Mouse (Mus musculus) heart, postnatal 0 days (tissue): Measurements from ENCODE around the gene Acvr1b. TPM values are rescaled to one million over a fixed set of nuclear protein-coding genes. Genes with fewer than 3 reads are reported as not detected.

Experiments
- ATAC-seq: fragments of 200-750 bp; cut with Nextera tagmentation; 2 replicates; pipeline ENCODE4 v1.8.0; 2017; ENCODE audit warnings: low read depth, moderate number of reproducible peaks, moderate library complexity; ENCODE audit not compliant: insufficient read depth
- DNase-seq: peaks from one replicate; pipeline ENCODE4 v3.0.0-alpha.2; 2016; ENCODE audit warnings: low spot score
- H3K27ac ChIP-seq: fragments of 300-500 bp; sonication (generic); 2 replicates; pipeline ENCODE4 v1.5.1; 2014; ENCODE audit warnings: low read depth, mild to moderate bottlenecking
- H3K27me3 ChIP-seq: fragments of 300-500 bp; sonication (generic); 2 replicates; pipeline ENCODE4 v1.6.1; 2014; ENCODE audit warnings: low read length, mixed read lengths; ENCODE audit not compliant: control insufficient read depth, insufficient read depth
- H3K36me3 ChIP-seq: fragments of 300-500 bp; sonication (generic); replicated peaks from 2 replicates; pipeline ENCODE4 v1.6.1; 2014; ENCODE audit warnings: low read length, mixed read lengths; ENCODE audit not compliant: control insufficient read depth, insufficient read depth
- H3K4me1 ChIP-seq: fragments of 300-500 bp; sonication (generic); 2 replicates; pipeline ENCODE4 v1.6.1; 2014; ENCODE audit warnings: antibody characterized with exemption; ENCODE audit not compliant: control insufficient read depth, insufficient read depth
- H3K4me2 ChIP-seq: fragments of 300-500 bp; sonication (generic); 2 replicates; pipeline ENCODE4 v1.6.1; 2014; ENCODE audit warnings: low read depth, mild to moderate bottlenecking, low read length, moderate library complexity
- H3K4me3 ChIP-seq: fragments of 300-500 bp; sonication (generic); 2 replicates; pipeline ENCODE4 v1.5.1; 2014; ENCODE audit warnings: low read depth, low read length
- H3K9ac ChIP-seq: fragments of 300-500 bp; sonication (generic); replicated peaks from 2 replicates; pipeline ENCODE4 v1.6.1; 2014; ENCODE audit warnings: low read depth, low read length, mixed read lengths
- H3K9me3 ChIP-seq: fragments of 300-500 bp; sonication (generic); replicated peaks from 2 replicates; pipeline ENCODE4 v1.6.1; 2016; ENCODE audit warnings: low read length; ENCODE audit not compliant: control insufficient read depth
- CTCF ChIP-seq: IDR thresholded peaks from 2 replicates; pipeline ENCODE4 v1.5.1; 2016; ENCODE audit warnings: antibody characterized with exemption, control low read depth, low read depth
- EP300 ChIP-seq: IDR thresholded peaks from 2 replicates; pipeline ENCODE4 v1.6.1; 2016; ENCODE audit warnings: antibody characterized with exemption, low read depth
- WGBS: fragments of 180-500 bp; shearing (Covaris S2); extraction: QIAGEN DNeasy Blood & Tissue Kit; methylation state at CpG from one replicate; pipeline ENCODE4 v1.1.7; 2014; 5-methylcytosine and 5-hydroxymethylcytosine counted together
- polyA plus RNA-seq: library from polyadenylated mRNA; unstranded; fragments of >200 nt; fragmentation: Nextera tagmentation; extraction: Ambion mirVana; gene quantifications from 2 replicates; pipeline ENCODE4 v1.2.1, GENCODE M21; 2015
- total RNA-seq: library from RNA; depleted of rRNA; stranded (reverse); fragments of >200 nt; gene quantifications from 2 replicates; pipeline ENCODE4 v1.2.3, GENCODE M21; 2014; ENCODE audit warnings: low replicate concordance

Gene Acvr1b
- total and polyA plus RNA-seq, 2 experiments from 2014 or later: 5.8 to 25.9 TPM

GRCm38 (mm10) chr15:101138675-101139074 is 35.2 kb upstream of the Acvr1b start:
- no peak for TF ChIP-seq EP300
- peaks cover 31% of the 10 kb centered on the region for H3K4me1 ChIP-seq
- H3K27me3 ChIP-seq: no peaks in the 10 kb centered on the region
- H3K9me3 ChIP-seq: no peaks in the 10 kb centered on the region
- no peak overlapping the region for H3K27ac ChIP-seq
- ATAC-seq (no peak), DNase-seq (no peak)
- H3K36me3 ChIP-seq: no peaks in the 10 kb centered on the region
- WGBS: 77% methylated on average over 3 of the region's 3 CpGs
- no peak overlapping the region for H3K4me2 ChIP-seq
- no peak overlapping the region for H3K4me3 ChIP-seq
- H3K9ac ChIP-seq: no peak overlapping the region

DNA sequence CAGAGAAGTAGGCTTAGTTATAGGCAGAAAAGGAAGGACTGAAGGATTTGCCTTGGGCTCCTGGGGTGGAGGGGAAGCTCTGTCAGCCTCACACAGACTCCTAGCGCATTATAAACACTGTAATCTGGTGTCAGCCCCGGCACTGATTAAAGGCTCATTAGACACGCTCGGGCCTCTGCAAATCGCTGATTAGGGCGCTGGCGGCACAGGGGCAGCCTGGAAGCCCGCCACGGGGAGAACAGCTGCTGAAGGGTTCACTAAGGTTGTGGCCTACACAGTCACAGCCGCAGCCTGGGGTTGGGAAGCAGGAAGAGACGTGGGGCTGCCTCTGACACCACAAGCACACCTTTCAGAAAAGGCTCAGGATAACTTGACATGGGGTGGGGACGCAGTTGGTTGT is 34.0 kb upstream of the Acvr1b start:
- no peaks in the 10 kb centered on the region for H3K9me3 ChIP-seq
- no peak overlapping the region for H3K4me2 ChIP-seq
- peaks cover 34% of the 10 kb centered on the region for H3K4me1 ChIP-seq
- ATAC-seq: peak; percentile 10; the same call in 1 of the 2 replicates
- no peak for DNase-seq
- TF ChIP-seq CTCF (no peak), EP300 (no peak)
- H3K4me3 ChIP-seq: no peak overlapping the region
- peak overlapping the region; percentile 34; the same call in 1 of the 2 replicates for H3K27ac ChIP-seq
- H3K9ac ChIP-seq: peak overlapping the region; percentile 38; the same call in 1 of the 2 replicates
- H3K27me3 ChIP-seq: no peaks in the 10 kb centered on the region
- no peaks in the 10 kb centered on the region for H3K36me3 ChIP-seq
- WGBS: 14% methylated on average over 12 of the region's 12 CpGs

DNA sequence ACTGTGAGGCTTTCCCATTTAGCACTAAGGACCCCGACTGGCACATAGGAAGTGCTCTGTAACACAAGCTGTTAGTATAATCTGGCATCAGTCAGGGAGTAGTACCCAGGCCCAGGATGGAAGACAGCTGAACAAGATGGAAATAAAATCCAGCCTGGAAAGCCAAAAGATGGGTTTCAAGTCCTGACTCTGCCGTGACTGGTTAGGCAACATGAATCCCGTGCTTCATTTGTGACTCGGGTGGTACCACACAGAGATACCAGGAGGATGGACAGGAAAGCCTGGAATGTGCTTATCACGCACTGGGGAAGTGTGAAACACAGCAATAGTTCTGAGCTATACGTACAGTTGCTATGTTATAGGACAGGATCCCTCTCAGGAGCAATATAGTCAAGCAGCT is 33.3 kb upstream of the Acvr1b start:
- H3K9me3 ChIP-seq: no peaks in the 10 kb centered on the region
- DNase-seq (no peak), ATAC-seq (no peak)
- no peaks in the 10 kb centered on the region for H3K27me3 ChIP-seq
- no peaks in the 10 kb centered on the region for H3K36me3 ChIP-seq
- H3K4me2 ChIP-seq: no peak overlapping the region
- H3K27ac ChIP-seq: no peak overlapping the region
- H3K4me1 ChIP-seq: peaks cover 35% of the 10 kb centered on the region
- TF ChIP-seq CTCF (no peak), EP300 (no peak)
- no peak overlapping the region for H3K4me3 ChIP-seq
- H3K9ac ChIP-seq: no peak overlapping the region
- 31% methylated on average over 6 of the region's 6 CpGs for WGBS

DNA sequence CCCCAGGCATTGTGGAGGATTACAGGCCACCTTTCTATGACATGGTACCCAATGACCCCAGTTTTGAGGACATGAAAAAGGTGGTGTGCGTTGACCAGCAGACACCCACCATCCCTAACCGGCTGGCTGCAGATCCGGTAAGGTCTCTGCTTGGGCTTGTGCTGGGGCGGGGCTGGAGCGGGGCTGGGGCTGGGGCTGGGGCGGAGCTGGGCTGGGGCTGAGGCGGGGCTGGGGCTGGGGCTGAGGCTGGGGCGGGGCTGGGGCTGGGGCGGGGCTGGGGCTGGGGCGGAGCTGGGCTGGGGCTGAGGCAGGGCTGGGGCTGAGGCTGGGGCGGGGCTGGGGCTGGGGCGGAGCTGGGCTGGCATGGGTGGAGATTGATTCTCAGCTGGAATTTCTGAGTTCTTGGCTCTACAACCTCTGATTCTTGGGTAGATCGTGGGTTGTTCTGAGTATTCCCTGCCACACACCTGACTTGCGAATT is 32.8 kb upstream of the Acvr1b start:
- H3K9me3 ChIP-seq: no peaks in the 10 kb centered on the region
- no peak overlapping the region for H3K4me2 ChIP-seq
- H3K4me3 ChIP-seq: no peak overlapping the region
- WGBS: 15% methylated on average over 12 of the region's 14 CpGs
- no peak overlapping the region for H3K27ac ChIP-seq
- peak; percentile 43 for ATAC-seq
- no peak for TF ChIP-seq EP300
- no peak for TF ChIP-seq CTCF
- DNase-seq: no peak
- H3K9ac ChIP-seq: no peak overlapping the region
- H3K27me3 ChIP-seq: no peaks in the 10 kb centered on the region
- peaks cover 41% of the 10 kb centered on the region for H3K4me1 ChIP-seq
- H3K36me3 ChIP-seq: no peaks in the 10 kb centered on the region

DNA sequence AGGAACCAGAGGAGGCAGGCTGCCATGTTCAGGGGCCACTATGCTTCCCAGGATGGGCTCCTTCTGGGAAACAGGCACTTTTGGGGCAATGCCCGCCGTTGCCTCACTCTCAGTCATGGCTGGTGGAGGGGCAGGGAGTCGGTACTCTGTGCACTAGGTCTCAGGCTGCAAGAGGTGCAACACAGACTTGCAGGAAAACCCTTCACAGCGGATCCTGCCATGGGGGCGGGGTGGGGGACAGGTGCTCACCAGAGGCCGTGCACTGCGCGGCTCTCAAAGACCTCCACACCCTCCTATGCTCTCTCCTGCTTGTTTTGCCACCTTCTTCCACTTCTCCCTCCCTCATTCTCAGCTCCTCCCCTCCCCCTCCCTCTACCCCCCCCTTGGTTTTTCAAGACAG is 31.2 kb upstream of the Acvr1b start:
- Histone ChIP-seq H3K36me3 (no peaks in the 10 kb centered on the region), H3K9me3 (no peaks in the 10 kb centered on the region), H3K27ac (no peak overlapping the region), H3K4me2 (no peak overlapping the region), H3K4me3 (no peak overlapping the region), H3K27me3 (no peaks in the 10 kb centered on the region), H3K9ac (no peak overlapping the region), H3K4me1 (peaks cover 55% of the 10 kb centered on the region)
- DNase-seq (no peak), ATAC-seq (no peak)
- 53% methylated on average over 8 of the region's 8 CpGs for WGBS
- no peak for TF ChIP-seq EP300
- TF ChIP-seq CTCF: no peak

GRCm38 (mm10) chr15:101143494-101143893 is 30.4 kb upstream of the Acvr1b start:
- no peaks in the 10 kb centered on the region for H3K36me3 ChIP-seq
- peaks cover 62% of the 10 kb centered on the region for H3K4me1 ChIP-seq
- 21% methylated on average over 8 of the region's 8 CpGs for WGBS
- 0 out of 2 replicates have a peak overlapping the region, but pooled peaks have one; percentile 7 for H3K4me2 ChIP-seq
- peak; percentile 29; the same call in 1 of the 2 replicates for ATAC-seq
- no peak overlapping the region for H3K9ac ChIP-seq
- no peaks in the 10 kb centered on the region for H3K9me3 ChIP-seq
- H3K27me3 ChIP-seq: no peaks in the 10 kb centered on the region
- no peak overlapping the region for H3K4me3 ChIP-seq
- no peak for TF ChIP-seq EP300
- TF ChIP-seq CTCF: no peak
- no peak for DNase-seq
- peak overlapping the region; percentile 37; the same call in 1 of the 2 replicates for H3K27ac ChIP-seq
